Mouse (Mus musculus) kidney, adult 8-10 months (tissue): ENCODE measurements at regions not wholly inside any gene's neighbourhood (a gene's known extent, or its start where the extent isn't known, plus 50 kb on each side); places are given as distances from the start of the nearest gene placed in this dataset.
A peak's percentile ranks its signal among the peaks of the same experiment; 100 is the strongest.

Source experiments
- DNase-seq, 2 experiments: peaks; one replicate each; pipeline ENCODE4 v3.0.0; 2022

DNA sequence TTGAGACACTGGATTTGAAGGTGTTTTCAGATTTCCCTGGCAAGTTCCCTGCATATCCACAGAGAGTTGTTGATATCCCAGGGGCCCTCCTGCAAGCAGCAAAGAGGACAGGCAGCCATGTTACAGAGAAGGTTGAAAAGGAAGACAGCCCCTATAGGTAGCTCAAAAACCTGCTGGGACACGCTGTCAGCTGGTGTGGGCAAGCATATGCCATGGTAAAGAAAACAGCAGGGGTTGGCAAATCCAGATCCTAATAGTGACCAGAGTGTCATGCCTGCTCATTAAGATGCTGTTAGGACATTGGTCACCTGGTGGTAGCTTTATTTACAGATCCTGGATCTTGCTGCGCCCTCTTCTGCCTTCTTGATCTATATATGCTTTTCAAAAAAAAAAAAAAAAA is 397.6 kb downstream of the Tns1 start:
- no peak for DNase-seq

DNA sequence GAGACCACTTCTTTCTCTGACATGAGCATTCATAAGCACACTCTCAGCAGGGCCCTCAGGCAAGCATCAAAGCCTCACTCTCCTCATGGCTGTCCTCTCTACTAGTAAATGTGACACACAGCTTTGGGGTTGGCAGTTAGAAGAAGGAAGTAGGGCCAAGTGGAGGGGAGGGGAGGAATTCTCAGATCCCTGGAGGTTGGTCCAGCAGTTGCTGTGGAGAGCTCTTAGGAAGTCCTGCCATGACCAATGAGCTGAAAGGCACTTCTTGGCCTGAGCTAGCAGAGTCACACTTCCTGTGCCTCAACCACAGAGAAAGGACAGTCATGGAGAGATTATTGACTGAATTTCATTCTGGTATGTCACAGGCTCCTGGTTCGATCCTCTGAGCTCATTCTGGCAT is 398.8 kb downstream of the Tns1 start:
- no peak for DNase-seq

DNA sequence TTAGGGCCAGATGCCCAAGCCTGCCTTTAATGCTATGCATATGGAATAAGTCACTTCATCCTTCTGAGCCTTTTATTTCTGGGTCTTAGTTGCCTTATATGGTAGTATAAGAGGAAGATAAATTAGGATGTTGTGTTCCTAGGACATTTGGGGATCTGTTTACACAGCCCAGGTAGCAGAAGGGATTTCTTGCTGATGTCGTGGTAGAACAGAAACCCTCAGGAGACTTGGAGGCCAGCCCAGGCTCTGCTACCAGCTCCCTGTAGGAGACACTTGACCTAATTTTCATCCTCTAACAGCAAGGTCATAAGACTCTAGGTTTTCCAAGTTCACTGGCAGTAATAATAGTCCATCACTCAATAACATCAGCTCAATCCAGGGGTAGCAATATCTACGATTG is 399.7 kb downstream of the Tns1 start:
- DNase-seq, result no peak

DNA sequence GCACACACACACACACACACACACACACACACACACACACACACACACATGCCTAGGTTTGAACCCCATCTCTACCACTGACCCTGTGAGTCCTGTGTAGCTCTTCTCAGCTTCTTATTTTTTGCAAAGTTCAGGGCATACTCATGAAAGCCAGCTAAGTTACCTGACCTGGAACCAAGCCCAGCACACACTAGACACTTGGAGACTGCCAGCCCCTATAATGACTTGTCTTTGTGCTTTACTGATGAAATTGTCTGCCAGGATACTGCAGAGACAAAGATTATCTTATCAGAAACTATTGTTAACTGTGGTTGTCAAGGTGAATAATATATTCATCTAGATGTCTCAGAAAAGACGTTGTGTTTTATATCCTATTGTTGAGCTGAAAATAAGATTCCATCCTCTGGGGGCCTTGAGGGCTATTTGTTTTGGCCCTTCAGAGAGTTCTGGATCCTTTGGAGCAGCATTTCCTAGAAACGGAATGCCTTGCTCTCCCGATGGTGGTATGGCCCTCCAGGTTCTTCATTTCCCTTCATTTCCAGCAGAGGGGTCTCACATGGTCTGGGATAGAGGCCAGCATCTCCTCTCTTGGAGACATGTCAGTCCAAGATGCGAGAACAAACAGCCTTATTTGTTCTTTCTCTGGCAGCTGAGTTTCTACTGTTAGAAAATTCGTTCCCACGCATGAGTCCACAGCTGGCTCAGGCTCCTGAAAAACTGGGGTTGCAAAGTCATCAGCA is 402.6 kb downstream of the Tns1 start:
- peak; percentile 23 to 43 for DNase-seq

DNA sequence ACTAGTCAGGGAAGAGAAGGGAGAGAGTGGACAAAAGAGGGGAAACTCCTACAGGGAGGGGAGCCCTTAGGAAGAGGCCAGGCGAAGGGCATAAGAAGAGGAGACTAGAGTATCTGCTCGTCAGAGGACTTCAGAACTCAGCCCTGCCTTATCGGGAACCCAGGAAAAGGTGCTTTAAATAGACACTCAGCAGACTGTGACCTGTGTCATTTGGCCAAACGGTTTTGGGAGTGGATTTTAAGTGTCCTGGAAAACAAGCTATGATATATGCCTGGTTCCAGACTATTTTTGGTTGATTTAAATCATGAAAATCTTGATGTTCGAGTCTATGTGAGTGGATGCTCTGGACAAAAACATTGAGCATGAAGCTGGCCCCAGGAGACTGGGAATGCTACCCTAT is 405.8 kb downstream of the Tns1 start:
- peak in 1 of 2 experiments; percentile 40 for DNase-seq

DNA sequence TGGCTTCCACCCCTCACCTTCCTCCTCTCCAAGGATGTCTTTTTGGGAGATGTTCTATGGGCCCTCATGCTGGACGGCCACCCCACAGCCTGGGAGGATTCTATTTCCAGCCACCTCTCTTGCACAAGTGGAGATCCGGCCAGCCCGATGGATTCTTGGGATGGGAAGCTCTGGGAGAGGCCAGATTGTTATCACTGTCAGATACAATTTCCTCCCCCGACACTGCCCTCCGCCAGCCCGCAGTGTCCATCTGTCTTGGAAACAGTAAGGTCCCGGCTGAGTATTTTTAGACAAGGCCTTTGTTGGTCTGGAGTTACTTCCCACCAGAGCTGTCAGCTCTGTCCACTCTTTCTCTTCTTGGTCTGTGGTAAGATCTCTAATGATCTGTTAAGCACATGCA is 406.8 kb downstream of the Tns1 start:
- DNase-seq, result peak; percentile 36 to 61

DNA sequence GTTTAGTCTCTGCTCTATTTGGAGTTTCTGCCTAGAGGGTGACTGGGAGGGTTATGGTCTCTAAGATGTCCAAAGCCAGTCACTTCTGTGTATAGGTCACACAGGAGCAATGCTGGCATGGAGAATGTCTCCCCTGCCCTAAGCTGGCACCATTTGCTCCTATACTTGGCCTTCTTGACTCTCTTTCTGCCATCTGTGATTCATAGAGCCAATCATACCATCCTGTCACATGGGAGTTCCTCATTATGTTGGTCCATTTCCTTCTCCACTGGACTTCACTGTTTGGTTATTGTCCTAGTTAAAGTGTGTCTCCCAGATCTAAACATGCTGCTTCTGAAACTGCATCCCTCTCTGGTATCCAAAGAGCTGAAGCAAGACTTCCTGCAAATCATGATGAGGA is 407.3 kb downstream of the Tns1 start:
- DNase-seq, result no peak

DNA sequence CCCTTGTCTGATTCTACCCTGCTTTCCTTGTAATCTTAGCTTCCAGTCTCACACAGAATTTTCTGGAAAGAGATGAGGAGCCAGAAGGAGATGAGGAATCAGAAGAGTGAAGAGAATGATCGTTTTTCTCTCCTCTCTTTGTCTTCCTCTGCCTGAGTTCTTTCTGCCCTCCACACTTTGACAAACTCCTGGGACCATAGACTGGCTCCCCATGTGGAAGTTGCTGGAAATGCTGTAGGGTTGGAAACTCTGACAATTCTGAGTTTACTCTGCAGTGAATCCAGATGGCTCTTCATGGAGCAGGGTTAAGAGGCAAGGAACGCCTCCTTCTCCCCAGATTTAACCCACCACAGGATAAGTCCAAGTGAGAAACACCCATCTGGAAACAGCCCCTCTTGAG is 408.7 kb downstream of the Tns1 start:
- DNase-seq, result no peak

DNA sequence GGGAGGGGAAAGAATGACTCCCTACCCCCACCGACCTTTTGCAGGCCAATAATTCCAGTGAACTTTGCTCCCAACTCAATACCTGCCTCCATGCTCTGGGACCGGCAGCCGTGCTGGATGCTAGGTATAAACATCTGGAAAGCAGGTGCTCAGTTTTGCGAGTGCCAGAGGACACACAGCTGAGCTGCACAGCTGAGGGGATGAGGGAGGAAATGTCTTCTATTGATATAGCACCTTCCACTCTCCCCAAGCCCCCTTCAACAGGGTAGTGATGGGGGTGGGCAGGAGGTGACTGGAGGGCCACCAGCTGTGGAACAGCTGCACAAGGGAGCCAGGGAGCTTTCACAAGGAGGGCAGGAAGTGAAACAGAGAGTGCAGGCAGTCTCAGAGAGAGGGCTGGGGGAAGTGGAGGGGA is 421.8 kb downstream of the Tns1 start:
- no peak for DNase-seq

DNA sequence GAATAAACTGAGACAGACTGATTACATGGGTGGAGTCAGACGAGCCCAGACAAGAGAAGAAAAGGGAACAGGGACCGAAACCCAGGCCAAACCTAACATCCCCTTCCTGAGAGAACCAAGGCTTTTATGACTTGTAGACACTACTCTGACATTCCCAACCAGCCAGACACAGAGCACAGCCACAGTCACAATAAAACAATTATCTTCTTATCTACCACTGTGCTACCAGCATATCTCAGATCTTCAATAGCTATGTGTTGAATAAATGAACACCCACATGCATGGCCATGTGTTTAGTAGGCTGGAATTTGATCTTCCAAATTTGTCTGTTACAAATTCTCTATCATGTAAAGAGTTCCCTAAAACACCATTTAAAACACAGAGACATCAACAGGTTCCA is 430.7 kb downstream of the Tns1 start:
- no peak for DNase-seq

DNA sequence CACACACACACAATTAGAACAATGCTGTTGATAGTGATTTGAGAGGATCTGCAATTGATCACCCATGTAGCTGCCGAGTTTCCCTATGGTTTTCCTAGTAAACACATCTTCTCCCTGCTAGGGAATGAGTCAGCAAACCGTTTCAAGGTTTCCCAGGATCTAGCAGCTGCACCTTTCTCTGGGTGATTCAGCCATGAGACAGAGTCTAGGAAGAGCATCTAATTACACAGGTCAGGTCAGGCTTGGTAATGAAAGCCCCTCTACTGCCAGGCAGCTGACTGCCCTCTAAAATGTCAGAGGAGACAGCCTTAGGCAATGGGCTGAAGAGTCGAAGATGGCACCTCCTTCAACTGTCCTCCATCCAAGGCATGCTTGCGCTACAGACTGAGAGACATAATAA is 438.5 kb downstream of the Tns1 start:
- DNase-seq, result no peak

DNA sequence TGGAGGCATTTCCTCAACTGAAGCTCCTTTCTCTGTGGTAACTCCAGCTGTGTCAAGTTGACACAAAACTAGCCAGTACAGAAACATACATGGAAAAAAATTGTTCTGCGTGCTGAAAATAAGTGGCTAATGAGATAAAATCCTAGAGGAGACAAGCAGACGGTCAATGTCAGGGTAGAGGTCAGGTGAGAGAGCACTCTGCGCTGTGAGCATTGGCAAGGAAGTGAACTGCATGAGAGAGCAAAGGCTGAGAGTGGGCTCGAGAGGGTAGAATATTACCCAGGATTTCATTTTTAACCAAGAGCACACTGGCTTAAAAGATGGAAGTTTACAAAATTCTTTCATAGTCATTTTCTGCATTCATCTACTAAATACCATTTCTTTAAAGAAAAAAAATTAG is 439.2 kb downstream of the Tns1 start:
- peak; percentile 16 to 46 for DNase-seq

DNA sequence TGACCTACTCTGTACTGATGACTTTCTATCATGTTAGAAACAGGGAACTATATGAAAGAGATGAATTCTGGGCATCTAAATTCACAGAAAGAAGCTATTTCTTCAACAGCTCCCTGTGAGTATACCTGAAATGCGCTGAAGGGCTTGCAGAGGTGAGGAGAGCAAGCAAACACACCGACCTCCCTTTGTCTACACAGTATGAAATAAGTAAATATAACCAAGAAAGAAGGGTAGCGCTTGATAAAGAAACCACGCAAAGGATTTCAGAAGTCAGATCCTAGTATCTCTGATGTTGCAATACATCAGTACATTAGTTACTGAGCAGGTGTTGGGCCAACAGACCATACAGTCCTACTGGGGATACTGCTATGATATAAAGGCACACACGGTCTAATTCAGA is 440.1 kb downstream of the Tns1 start:
- no peak for DNase-seq

DNA sequence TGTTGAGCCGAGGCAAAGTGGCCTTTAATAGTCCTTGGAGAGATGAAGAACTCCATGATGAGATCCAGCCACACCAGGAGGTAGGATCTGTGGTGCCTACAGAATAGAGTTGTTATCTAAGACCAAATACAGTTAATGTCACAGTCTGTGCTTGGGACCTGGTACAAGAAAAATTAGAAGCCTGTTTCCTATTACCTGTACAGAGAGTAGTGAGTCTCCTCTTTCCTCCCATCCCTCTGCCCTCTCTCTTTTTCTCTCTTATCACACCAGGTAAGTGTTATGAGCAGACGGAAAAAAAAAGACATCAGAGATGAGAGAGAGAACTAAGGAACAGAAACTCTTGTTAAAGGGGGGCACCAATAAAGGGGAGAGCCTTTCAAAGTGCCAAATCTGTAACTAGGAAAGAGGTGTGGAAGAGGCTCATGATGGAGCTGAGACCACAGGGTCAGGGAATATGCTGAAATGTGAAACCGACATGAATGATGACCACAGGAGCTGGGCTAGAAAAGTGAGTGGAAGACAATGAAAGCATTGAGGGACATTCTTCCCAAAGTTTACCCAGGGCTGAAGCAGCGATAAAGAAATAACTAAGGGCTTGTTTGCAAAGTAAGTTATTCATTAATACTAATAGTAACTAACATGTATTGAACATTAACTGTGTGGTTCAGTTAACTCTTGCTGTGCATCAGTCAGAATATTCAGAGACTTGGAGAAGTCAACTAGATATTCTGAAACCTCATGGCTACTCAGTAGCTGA is 440.9 kb downstream of the Tns1 start:
- peak in 1 of 2 experiments; percentile 5 for DNase-seq

DNA sequence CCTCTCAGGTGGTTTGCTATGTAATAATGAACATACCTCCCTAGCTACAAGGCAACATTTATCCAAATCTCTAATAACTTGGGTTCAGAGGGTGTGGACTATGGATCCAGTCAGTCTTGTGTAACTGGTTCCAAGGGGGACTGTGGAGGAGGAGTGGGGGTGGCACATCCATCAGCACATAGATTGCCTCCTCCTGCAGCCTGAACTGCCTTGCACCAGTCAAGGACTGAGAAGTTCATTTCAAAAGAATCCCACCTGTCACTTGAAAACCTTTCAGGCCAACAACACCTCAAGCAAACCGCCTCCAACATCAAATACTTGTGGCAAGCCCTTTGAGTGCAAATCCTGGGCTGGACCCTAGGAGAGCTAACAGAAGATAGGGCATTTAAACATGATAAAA is 442.6 kb downstream of the Tns1 start:
- no peak for DNase-seq

DNA sequence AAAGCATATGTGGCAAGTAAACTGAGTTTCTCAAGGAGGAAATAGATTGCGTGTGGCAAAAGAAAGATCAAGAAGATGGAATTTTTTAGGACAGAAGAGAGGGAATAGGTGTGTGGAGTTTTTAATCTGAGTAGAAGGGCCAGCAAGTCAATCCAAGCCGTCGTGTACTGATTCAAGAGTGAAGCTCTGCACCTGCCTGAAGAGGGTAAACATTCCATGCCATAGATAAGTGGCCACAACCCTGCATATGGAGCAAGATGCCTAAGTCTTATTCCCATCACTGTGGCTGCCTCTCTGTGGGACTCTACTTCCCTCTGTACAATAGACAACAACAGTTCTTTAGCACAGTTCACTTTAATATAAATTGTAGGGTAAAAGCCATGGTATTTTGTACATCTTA is 443.4 kb downstream of the Tns1 start:
- no peak for DNase-seq

DNA sequence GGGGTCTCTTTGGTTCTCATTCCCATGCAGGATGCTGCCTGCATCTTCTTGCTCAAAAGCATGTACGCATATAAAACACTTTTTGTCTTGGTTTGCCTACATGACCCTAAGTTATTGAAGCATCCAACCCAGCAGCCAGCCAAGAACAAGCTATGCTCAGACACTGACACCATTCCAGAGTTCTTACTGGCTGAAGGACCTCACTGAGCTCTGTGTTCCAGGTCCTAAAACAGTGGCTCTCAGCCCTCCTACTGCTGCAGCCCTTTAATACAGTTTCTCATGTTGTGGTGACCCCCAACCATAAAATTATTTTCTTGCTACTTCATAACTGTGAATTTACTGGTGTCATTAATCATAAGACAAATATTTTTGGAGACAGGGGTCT is 450.4 kb downstream of the Tns1 start:
- no peak for DNase-seq

DNA sequence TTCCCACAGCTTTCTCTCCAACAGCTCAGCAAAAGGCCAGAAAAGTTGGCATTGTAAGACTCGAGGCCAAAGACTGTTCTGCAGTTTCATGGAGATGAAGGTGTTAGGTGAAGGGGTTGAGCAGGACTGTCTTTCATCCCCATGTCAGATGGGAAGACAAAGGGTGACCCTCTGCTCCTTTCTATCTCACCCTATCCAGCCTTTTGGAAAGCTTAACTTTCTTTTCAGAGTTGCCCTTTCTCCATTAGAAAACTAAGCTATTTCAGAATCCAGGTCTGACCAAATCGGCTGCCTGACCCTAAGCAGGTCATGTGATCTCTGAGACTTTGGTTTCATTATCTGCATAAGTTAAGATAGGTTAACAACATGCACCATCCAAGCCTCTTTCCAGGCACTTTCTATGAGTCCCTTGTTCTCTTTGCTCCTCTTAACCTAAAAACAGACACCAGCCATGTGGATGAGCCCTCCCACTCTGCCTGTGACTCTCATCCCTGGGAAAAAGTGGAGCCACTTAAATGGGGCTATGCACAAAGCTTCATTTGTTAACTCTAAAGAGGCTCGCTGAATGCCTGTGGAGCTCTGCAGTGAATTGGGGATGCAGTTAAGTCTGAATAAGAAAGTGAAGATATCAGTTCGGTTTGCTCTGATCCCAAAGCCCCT is 450.9 kb downstream of the Tns1 start:
- DNase-seq, result no peak

DNA sequence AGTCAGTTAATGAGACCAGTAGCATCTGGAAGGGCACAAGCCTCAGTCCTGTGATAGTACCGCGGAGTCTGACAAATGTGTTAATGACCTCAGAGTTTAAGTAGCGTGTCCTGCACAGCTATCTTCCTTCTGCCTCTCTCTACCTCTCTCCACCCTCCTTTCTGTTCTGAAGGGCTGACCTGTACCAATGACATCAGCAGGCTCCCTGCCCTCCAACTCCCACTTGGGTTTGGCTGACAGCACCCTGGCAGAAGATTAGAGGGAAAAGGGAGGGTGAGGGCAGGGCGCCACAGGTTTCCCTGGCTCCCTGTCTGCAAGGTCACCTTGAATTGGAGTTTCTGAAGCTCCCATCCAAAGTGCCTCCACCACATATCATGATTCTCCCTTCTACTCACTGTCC is 452.0 kb downstream of the Tns1 start:
- DNase-seq, result no peak

DNA sequence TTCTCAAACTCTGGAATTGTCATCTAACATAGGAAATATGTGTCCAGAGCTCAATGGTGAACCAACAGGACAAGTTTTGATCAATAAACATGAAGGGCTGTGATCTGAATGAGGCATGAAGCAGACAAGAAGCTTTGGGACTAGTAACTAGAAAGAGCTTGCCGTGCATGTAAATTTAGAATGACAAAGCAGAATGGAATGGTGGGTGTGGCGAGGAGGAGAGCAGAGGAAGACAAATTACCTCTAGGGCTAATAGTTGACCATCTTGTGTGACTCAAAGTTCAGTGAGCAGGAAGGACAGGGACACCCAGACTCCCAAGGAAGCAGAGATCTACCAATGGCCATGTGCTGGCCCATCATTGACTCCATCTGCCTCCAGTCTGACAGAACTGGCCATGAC is 455.6 kb downstream of the Tns1 start:
- DNase-seq, result no peak

DNA sequence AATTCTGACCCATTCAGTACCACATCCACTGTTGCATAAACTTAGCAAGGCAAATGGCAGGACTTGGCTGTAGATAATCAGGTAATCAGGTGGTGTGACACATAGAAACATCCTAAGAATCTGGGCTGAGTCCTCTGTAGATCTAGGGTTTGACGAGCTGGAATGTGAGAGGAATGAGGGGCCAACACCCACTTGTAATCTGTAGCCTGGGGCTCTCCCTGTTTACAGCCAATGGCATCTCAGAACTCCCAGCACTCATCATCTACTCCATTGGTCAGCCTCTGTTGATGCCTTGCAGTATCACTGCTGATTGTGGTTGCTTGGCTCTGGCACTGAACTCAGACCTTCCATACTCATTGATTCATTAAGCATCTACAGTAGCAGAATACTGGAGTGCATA is 460.7 kb downstream of the Tns1 start:
- no peak for DNase-seq

DNA sequence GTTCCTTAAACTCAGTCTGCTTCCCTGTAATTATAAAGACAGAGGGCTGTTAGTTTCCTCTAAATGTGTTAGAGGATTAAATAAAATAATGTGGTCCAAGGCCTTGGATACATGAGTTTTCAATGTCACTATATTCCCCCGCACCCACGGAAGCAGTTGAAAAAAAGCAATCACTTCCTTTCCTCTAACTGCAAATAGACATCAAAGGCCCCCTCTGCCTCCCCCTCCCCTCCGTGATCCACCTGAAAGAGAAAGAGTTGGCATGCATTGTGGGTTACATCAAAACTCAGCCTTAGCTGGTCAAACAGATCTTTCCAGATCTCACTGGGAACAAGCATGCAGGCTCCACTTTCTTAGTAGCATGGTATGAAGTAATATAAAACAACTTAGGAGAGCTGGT is 479.2 kb downstream of the Tns1 start:
- no peak for DNase-seq

DNA sequence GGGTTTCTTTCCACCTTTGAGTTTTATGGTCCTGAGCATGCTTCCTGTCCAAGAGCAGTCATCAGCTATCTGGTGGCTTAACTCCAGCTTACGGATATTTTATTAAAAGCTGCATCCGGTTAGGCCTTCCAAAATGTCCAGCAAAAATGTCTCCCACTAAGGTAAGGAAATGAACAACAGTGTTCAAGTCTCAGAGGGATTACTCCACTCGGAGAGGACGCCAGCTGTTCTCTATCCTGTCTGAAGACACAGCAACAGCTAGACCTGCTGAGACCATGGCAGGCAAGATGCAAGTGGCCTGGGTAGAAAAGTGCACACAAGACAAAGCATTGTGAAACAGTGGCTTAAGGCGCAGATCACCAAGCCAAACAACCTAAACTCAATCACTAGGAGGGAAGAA is 479.9 kb downstream of the Tns1 start:
- peak; percentile 41 to 63 for DNase-seq

DNA sequence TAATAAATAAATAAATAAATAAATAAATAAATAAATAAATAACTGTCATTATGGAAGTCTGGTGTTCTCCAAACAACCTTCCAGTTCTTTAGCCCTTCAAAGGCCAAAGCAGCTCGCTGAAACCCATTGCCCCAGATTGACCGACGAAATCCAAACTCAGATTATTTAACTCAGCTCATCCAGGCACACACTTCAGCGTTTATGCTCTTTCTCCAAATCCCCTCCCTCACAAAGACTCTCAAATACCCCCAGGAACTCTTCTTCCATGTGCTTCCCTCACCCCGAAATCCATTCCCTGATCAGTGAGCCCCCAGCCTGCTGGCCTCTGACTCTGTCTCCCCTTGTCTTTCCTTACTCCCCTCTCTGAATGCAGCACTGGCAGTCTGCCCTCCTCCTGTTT is 480.8 kb downstream of the Tns1 start:
- no peak for DNase-seq
